Mouse (Mus musculus): Measurements from ENCODE around the gene Lrtm1.

DNA sequence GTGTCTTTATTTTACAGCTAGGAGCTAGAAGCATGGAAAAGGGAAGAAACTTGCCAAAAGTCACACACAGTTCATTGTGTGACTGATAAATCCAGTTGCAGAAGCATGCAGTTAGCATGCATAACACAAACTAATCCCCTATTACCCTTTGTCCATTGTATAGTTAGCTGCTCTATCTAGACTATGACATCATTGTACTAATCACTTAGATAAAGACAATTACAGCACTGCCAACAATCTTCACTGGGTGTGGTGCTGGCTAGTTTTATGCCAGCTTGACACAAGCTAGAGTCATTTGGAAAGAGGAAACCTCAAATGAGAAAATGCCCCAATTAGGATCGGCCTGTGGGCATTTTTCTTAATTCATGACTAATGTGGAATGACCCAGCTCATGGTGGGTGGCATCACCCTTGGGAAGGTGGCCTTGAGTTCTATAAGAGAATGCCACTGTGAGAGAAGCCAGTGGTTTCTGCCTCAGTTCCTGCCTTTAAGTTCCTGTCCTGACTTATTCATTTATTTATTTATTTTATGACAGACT, 13.9 kb downstream of the Lrtm1 start:
- TF ChIP-seq GATA1 (IDR thresholded peaks at IDR 0.05; ENCODE audit: low read length) (no peak), TAL1 (IDR thresholded peaks at IDR 0.05; ENCODE audit: low read length) (no peak)

Data from erythroblast, embryonic 14.5 days (primary cell).